Mouse (Mus musculus): Measurements from ENCODE around the gene Rgs13. TPM values are rescaled to one million over a fixed set of nuclear protein-coding genes. Genes with fewer than 3 reads are reported as not detected.
"Not testable (repeated sequence)": the region's sequence is repeated elsewhere in the genome, so short reads cannot be mapped to it uniquely, and the experiment has no call there.

Gene Rgs13
- polyA plus RNA-seq, 1 experiment from 2014 or later: 0.25 TPM

DNA sequence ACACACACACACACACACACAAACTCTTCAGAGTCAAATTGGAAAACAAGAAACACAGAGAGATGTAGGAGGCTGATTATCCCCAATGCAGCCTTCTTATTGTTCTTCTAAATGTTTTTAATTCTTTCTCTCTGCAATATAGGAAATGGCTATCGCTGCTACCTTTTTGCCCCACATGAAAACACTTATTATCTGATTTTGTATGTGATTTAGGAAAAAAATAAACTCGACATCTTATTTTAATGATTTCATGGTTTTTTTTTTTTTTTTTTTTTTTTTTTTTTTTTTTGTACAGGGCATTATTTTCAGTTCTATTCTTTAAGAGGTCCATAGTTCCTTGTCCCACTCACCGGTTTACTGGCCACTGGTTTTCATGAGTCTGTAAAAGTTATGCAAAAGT, 27.2 kb downstream of the Rgs13 start:
- no peak for ATAC-seq (ENCODE audit: borderline replicate concordance, extremely low read depth, low FRiP score, low TSS enrichment)
- 78% methylated on average over 3 of the region's 3 CpGs for WGBS
- Histone ChIP-seq H3K36me3 (no peaks in the 10 kb centered on the region), H3K9me3 (no peaks in the 10 kb centered on the region), H3K27ac (no peak overlapping the region), H3K27me3 (no peaks in the 10 kb centered on the region), H3K4me1 (no peaks in the 10 kb centered on the region), H3K9ac (no peak overlapping the region), H3K4me2 (no peak overlapping the region), H3K4me3 (no peak overlapping the region)

DNA sequence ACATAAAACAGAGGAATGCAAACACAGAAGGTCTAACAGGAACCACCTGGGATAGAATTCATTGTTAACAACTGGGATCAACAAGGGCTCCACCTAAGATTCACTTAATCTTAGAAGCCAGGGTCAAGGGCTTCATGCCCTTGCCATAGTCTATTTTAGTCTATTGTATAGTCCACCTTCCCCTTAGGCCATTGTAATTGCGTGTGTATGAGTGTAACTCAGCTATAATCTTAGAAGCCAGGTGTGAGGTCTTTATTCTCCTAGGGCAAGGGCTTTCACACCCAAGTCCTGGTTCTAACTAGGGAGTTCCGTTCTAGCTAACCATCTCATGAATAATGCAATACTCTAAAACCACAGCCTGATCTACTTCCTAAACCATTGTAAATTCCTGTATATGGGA, 35.8 kb downstream of the Rgs13 start:
- 82% methylated on average over 2 of the region's 2 CpGs for WGBS
- not testable (repeated sequence) for H3K9ac ChIP-seq; H3K4me1 ChIP-seq; H3K36me3 ChIP-seq; H3K27me3 ChIP-seq; ATAC-seq (ENCODE audit: borderline replicate concordance, extremely low read depth, low FRiP score, low TSS enrichment); H3K27ac ChIP-seq; H3K4me3 ChIP-seq; H3K9me3 ChIP-seq; H3K4me2 ChIP-seq

DNA sequence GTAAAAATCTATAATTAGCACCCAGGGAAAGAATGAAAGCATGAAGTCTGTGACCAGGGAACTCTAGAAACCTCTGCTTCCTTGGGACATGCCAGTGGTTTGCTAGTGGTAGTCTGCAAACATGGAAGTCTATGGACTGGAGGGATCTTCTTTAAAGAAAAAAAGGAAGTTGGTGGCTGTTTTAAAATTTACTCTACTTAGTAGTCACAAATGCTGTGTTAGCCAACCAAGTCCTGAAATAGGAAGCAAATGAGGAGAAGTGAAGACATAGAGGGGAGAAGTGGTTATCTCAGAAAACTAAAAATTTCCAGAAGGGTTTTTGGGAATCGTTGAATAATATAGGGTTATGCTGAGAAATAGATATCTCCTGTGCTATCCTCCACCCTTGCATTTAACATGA, 37.3 kb downstream of the Rgs13 start:
- H3K27me3 ChIP-seq: no peaks in the 10 kb centered on the region
- H3K4me2 ChIP-seq: no peak overlapping the region
- no peaks in the 10 kb centered on the region for H3K9me3 ChIP-seq
- no peak overlapping the region for H3K9ac ChIP-seq
- H3K36me3 ChIP-seq: no peaks in the 10 kb centered on the region
- WGBS: 81% methylated on average over 1 of the region's 1 CpGs
- no peak overlapping the region for H3K27ac ChIP-seq
- no peak for ATAC-seq (ENCODE audit: borderline replicate concordance, extremely low read depth, low FRiP score, low TSS enrichment)
- no peak overlapping the region for H3K4me3 ChIP-seq
- no peaks in the 10 kb centered on the region for H3K4me1 ChIP-seq

DNA sequence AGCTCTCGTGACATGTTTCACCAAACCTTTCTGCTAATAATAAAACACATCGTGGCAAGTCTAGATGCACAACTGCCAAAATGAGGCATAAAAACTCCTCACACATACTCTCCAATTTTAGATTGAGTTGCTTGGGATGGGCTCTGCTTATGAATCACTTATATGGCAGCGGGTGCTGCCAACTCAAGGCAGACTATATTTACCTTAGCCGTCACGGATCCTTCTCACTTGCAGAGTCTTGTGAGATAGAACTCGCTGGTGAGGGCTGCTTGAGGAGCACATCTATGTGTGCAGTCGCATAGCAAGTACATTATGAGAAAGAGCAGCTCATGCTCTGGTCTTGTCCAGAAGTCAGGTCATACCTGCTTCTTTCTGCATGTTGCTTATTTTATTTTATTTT, 49.2 kb downstream of the Rgs13 start:
- H3K27me3 ChIP-seq: no peaks in the 10 kb centered on the region
- ATAC-seq (ENCODE audit: borderline replicate concordance, extremely low read depth, low FRiP score, low TSS enrichment): no peak
- WGBS: 53% methylated on average over 7 of the region's 7 CpGs

DNA sequence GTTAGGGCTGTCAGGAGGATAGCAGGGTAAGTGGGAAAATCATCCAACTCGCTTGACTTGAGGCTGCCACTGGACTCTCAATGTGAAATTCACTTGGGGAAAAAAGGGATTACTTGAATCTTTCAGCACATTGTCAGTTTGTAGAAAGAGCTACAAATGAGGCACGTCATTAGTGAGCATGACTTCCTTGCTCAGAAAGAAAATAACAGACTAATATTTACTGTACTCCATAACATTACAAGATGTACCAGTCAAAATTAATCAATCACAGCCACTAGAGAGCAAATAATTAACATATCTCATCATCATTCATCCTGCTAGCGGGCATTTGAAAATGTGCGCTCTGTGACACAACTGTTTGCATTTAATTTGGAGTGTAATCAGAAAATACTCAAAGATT, 57.1 kb downstream of the Rgs13 start:
- Histone ChIP-seq H3K9ac (no peak overlapping the region), H3K27ac (no peak overlapping the region), H3K36me3 (no peaks in the 10 kb centered on the region), H3K4me1 (no peaks in the 10 kb centered on the region), H3K4me3 (no peak overlapping the region), H3K4me2 (no peak overlapping the region), H3K9me3 (no peaks in the 10 kb centered on the region), H3K27me3 (no peaks in the 10 kb centered on the region)
- ATAC-seq (ENCODE audit: borderline replicate concordance, extremely low read depth, low FRiP score, low TSS enrichment): no peak; the same call in 1 of the 2 replicates
- WGBS: 43% methylated on average over 4 of the region's 4 CpGs

More for the DNA sequence above, 49.2 kb downstream of the Rgs13 start:
- H3K9me3 ChIP-seq: no peaks in the 10 kb centered on the region
- H3K4me3 ChIP-seq: no peak overlapping the region
- H3K36me3 ChIP-seq: no peaks in the 10 kb centered on the region
- H3K4me1 ChIP-seq: no peaks in the 10 kb centered on the region
- no peak overlapping the region for H3K9ac ChIP-seq
- no peak overlapping the region for H3K27ac ChIP-seq
- no peak overlapping the region for H3K4me2 ChIP-seq

DNA sequence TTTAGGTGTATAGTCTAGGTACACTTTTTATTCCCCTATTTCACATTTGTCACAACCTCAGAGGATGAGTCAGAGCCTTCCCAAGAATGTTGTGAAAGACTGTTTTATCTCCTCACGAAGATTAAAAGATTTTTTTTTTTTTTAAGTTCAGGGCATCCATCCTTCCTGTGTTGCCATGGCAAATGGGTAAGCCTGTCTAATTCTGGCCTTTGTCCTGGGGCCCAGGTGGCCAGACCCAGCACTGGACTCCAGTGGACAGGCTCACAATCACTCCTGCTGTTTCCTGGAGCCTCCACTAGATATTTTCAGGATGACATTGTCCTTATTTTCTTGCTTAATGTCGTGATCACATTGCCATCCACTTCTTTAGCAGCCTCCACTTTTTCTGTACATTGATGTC, 57.7 kb downstream of the Rgs13 start:
- Histone ChIP-seq H3K4me2 (no peak overlapping the region), H3K9ac (no peak overlapping the region), H3K27ac (no peak overlapping the region), H3K9me3 (no peaks in the 10 kb centered on the region), H3K27me3 (no peaks in the 10 kb centered on the region), H3K36me3 (no peaks in the 10 kb centered on the region), H3K4me3 (no peak overlapping the region), H3K4me1 (no peaks in the 10 kb centered on the region)
- ATAC-seq (ENCODE audit: borderline replicate concordance, extremely low read depth, low FRiP score, low TSS enrichment): no peak
- 32% methylated on average over 2 of the region's 2 CpGs for WGBS

DNA sequence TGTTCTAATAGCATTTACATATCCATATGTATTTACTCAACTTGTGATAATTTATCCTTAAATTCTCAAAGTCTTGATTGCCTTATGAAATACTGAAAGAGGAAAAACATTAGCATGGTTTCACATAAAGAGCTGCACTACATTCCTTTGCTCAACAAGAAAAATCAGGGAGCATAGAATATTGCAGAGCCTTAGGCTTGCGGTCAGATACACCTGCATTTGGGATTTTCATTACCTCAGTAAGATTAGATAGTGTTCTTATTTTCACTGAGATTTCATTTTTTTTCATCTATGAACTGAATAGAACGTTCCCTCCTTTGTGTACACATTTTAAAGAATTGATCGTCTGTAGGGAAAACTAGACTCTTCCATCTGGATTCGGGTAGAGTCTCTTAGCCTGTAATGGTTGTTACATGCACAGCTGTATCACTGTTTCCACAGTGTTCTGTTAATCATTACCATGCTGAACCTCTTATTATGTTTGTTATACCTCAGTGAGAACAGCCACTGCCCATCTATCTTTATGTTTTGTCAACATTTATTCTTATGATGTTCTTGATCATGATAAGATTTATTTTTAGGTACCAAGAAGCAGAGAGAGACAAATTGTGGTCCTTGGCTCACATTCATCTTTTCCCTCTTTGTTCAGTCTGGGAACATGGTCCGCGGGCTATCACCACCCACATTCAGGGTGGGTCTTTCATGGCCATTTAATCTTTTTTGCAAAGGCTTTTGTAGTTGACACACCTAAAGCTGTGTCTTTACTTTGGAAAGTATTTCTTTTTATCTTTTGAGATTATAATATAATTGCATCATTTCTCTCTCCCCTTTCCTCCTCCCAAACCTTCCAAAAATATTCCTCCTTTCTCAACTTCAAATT, 61.1 kb downstream of the Rgs13 start:
- 71% methylated on average over 6 of the region's 6 CpGs for WGBS
- ATAC-seq (ENCODE audit: borderline replicate concordance, extremely low read depth, low FRiP score, low TSS enrichment): no peak
- H3K27me3 ChIP-seq: no peaks in the 10 kb centered on the region
- H3K4me1 ChIP-seq: no peaks in the 10 kb centered on the region
- no peak overlapping the region for H3K27ac ChIP-seq
- H3K4me2 ChIP-seq: no peak overlapping the region
- H3K4me3 ChIP-seq: no peak overlapping the region
- H3K9ac ChIP-seq: no peak overlapping the region
- no peaks in the 10 kb centered on the region for H3K36me3 ChIP-seq
- H3K9me3 ChIP-seq: no peaks in the 10 kb centered on the region

DNA sequence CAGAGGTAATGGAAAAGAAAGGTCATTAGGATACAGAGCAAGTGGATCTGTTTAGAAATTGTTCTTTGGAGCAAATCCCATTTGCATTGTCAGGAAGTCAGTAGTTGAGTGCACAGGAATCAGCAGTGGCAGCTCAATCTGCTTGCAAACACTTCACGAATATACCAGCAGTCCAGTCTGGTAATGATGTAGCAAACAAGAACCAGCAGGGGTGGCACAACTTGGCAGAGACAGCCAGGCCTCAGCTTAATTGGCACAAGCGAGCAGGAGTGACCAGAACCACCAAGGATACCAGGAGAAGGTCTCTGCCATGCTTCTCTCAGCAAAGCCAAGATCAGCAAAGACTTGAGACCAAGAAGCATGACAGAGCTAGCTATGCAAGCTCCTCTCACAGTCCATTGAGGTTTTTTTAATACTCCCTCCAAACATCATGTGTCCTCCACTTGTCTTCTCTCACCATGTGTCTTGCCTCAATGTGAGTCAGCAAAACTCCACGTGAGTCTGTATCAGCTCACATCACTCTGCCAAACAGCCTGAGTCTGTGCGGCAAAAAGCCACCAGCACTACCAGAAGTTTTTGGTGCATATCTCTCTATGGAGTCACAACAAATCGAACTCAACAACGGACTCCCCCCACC, 63.6 kb downstream of the Rgs13 start:
- no peak overlapping the region for H3K4me2 ChIP-seq
- WGBS: 65% methylated on average over 6 of the region's 6 CpGs
- no peaks in the 10 kb centered on the region for H3K27me3 ChIP-seq
- H3K9me3 ChIP-seq: no peaks in the 10 kb centered on the region
- H3K36me3 ChIP-seq: no peaks in the 10 kb centered on the region
- no peak overlapping the region for H3K4me3 ChIP-seq
- no peak overlapping the region for H3K27ac ChIP-seq
- ATAC-seq (ENCODE audit: borderline replicate concordance, extremely low read depth, low FRiP score, low TSS enrichment): no peak
- H3K9ac ChIP-seq: no peak overlapping the region
- H3K4me1 ChIP-seq: no peaks in the 10 kb centered on the region

DNA sequence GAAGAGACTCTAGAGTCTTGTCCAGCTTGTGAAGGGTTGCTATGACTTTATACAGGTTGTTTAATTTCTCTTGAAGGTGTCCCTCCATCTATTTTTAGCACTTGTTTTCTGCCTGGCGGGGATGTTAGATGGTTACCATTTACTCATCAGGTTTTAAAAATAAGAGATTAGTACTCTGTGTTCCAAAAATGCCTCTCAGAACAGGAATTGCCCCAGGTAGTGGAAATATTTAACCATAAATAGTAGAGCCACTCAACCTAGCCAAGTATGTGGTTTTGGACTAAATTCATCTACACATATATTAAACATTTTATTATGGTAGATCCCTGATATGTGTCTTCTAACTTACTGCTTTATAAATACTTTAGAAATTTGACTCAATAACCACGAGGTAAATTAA, 64.2 kb downstream of the Rgs13 start:
- Histone ChIP-seq H3K4me3 (no peak overlapping the region), H3K4me2 (no peak overlapping the region), H3K4me1 (no peaks in the 10 kb centered on the region), H3K9ac (no peak overlapping the region), H3K36me3 (no peaks in the 10 kb centered on the region), H3K9me3 (no peaks in the 10 kb centered on the region), H3K27ac (no peak overlapping the region), H3K27me3 (no peaks in the 10 kb centered on the region)
- WGBS: 65% methylated on average over 2 of the region's 2 CpGs
- no peak for ATAC-seq (ENCODE audit: borderline replicate concordance, extremely low read depth, low FRiP score, low TSS enrichment)

DNA sequence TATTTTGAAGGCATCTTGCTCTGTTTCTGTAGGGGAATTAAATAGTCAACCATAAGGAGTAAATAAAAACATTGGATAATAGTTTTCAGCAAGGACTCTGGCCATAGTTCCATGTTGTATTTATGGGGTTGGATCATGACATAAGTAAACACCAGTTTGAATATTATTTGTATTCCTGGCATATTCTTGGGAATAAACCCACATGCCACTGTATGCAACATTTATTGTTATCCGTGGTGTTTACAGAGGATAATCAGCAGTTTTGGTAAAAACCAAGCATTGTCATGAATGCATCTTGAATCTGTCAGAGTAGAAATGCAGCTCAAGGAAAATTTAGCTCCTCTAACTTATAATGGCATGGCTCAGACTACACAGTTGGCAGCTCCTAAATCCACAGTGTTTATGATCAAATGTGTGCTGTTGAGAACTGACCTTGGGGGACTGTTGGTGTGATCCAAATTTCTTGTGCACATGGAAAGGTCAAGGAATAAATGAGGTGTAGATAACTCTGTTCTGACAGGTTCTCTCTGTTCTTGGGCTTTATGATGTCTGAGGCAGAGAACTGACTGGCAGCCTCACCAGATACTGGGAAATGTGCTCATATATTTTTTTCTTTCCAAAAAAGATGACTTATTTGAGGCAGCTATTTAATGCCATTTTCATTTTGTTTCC, 78.4 kb downstream of the Rgs13 start:
- WGBS: 35% methylated on average over 1 of the region's 1 CpGs
- Histone ChIP-seq H3K4me2 (no peak overlapping the region), H3K36me3 (no peaks in the 10 kb centered on the region), H3K4me1 (0 out of 2 replicates have a peak, but pooled peaks cover 3% of the 10 kb centered on the region), H3K9ac (no peak overlapping the region), H3K27ac (peak overlapping the region; percentile 18), H3K27me3 (no peaks in the 10 kb centered on the region), H3K9me3 (no peaks in the 10 kb centered on the region), H3K4me3 (no peak overlapping the region)
- peak; percentile 97 for ATAC-seq (ENCODE audit: borderline replicate concordance, extremely low read depth, low FRiP score, low TSS enrichment)

DNA sequence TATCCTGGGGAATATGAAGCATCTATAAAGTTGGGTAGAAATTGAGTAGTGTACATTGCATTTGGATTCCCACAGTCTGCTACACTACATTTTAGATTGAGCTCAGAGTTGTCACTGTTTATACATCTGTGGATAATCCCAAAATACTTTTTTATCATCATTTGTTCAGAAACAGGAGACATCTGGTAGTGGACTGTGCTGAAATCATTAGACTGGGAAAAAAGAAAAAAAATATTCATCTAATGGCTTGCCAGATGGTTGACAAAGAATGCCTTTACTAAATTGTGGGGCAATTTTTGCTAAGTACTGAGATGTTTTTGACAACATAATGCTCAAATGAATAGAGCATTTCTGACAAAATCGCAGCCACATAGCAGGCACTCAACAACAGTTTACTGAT, 86.8 kb downstream of the Rgs13 start:
- Histone ChIP-seq H3K27ac (no peak overlapping the region), H3K9ac (no peak overlapping the region), H3K27me3 (no peaks in the 10 kb centered on the region), H3K9me3 (no peaks in the 10 kb centered on the region), H3K36me3 (no peaks in the 10 kb centered on the region), H3K4me1 (no peaks in the 10 kb centered on the region), H3K4me3 (no peak overlapping the region), H3K4me2 (no peak overlapping the region)
- no peak; the same call in 1 of the 2 replicates for ATAC-seq (ENCODE audit: borderline replicate concordance, extremely low read depth, low FRiP score, low TSS enrichment)
- 76% methylated on average over 1 of the region's 1 CpGs for WGBS

All from lung, embryonic 15.5 days (tissue).